Mouse (Mus musculus) ES-Bruce4 (cell line): ENCODE results near the gene Nid2.

Experiments
- CTCF ChIP-seq: IDR thresholded peaks from one replicate; pipeline ENCODE4 v1.8.1; 2011; ENCODE audit warnings: low read depth, low read length
- POLR2A ChIP-seq: IDR thresholded peaks from one replicate; pipeline ENCODE4 v1.8.1; 2011; ENCODE audit warnings: low read length; ENCODE audit not compliant: insufficient read depth

DNA sequence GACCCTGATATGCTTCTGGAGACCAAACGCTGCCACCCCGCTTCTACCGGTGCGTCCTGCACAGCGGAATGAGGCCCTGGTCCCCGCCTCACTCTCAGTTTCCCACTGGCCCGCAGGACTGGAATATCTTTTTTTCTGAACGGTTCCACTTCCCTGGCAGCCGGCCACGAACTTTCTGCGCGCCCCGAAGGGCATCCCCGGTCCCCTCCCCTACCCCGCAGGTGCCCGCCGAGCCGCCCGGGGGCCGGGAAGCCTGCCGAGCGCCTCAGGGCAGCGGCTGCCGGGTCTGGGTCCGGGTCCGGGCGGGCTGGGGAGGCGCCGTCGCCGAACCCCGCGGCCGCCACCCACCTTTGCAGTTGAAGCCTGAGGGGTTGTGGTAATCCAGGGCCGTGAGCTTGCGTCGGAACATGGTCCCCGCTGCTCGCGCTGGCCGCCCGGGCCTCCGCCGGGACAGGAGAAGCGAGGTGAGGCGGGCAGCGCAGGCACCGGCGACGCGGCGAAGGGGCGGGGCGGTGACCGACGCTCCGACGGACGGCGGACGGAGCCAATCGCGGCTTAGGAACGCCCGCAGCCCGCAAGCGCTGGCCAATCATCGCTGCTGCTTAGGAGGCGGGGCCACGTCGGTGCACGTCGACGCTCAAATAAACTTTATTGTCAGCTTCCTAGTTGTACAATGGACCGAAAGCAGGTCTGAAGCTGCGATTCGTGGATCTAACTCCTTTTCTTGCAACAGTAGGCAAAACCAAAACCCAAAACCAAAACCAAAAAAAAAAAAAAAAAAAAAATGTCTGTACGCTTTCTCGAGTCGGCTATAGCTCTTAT is 72.5 kb downstream of the Nid2 start, which contains the start of gene Rtraf:
- TF ChIP-seq POLR2A (peak; percentile 18), CTCF (no peak)
